Mouse (Mus musculus): ENCODE data around the gene Actn4. TPM values are rescaled to one million over a fixed set of nuclear protein-coding genes. Genes with fewer than 3 reads are reported as not detected.

The Actn4 gene
- polyA plus RNA-seq, 1 experiment: 105 TPM

DNA sequence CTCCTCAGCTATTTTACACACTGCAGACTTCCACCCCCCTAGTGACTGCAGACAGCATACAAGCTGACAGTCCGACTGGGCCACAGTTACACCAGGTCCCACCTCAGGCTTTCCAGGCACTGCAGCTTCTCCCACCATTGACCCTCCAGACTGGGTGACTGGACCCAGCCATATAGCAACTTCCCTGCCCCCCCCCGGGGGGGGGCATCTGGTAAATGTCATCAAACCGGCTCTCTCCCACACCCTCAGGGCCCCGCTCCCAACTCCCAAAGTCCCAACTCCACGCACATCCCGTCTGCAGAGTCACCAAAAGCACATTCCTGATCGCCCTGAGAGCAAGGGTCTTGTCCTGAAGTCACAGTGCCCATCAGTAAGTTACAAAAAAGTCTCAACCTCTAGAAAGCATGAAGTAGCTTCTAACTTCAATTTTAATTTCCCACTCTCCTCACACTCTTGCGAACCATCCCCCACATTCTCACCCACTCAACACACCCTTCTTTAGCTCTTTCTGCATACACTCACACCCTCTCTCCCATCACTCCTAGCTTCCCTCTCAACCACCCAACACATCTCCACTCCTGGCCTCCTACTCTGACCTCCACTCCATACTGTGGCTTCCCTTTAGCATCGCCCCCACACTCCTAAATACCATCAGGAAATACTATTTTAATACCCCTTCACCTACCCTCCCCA lies 1.6 kb downstream of the Actn4 start:
- H3K4me1 ChIP-seq (ENCODE audit: control insufficient read depth, insufficient read depth, low read length): peaks cover 40% of the 10 kb centered on the region
- H3K27ac ChIP-seq (ENCODE audit: insufficient read depth, low read depth, low read length): no peak overlapping the region
- peak overlapping the region; percentile 93 for H3K4me3 ChIP-seq (ENCODE audit: insufficient read depth, low read length)
- no peak for TF ChIP-seq CTCF (IDR thresholded peaks at IDR 0.05; ENCODE audit: low read depth, low read length)
- no peak for TF ChIP-seq POLR2A (IDR thresholded peaks at IDR 0.05; ENCODE audit: borderline replicate concordance, low read depth, low read length)

DNA sequence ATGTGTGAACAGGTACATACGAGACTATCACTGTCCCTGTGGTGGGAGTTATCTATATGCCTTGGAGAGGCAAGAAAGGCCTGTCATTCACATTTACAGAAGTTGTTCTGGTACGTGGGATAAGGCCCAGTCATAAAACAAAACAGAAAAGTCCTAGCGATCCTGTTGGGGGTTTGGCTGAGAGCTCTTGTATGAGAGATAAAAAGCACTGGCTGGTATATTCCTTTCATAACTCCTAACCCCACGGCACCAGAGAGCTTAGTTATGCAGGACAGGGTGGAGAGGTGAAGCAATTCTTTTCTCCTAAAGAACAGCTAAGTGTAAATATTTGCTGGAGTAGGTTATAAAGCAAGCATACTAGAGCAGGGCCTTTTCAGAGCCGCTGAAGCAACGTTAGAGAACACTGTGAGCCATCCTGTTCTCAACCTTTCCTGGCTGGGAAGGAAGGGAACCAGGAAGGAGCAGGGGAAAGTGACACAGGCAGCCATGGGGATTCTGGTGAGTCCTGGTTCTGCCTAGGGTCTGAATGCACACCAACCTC lies 2.6 kb downstream of the Actn4 start:
- peaks cover 48% of the 10 kb centered on the region for H3K4me1 ChIP-seq (ENCODE audit: control insufficient read depth, insufficient read depth, low read length)
- no peak for TF ChIP-seq POLR2A (IDR thresholded peaks at IDR 0.05; ENCODE audit: borderline replicate concordance, low read depth, low read length)
- TF ChIP-seq CTCF (IDR thresholded peaks at IDR 0.05; ENCODE audit: low read depth, low read length): no peak
- H3K27ac ChIP-seq (ENCODE audit: insufficient read depth, low read depth, low read length): no peak overlapping the region
- H3K4me3 ChIP-seq (ENCODE audit: insufficient read depth, low read length): peak overlapping the region; percentile 93; the same call in 1 of the 2 replicates

- TF ChIP-seq CTCF (IDR thresholded peaks at IDR 0.05; ENCODE audit: low read depth, low read length) (no peak), POLR2A (IDR thresholded peaks at IDR 0.05; ENCODE audit: borderline replicate concordance, low read depth, low read length) (no peak)
- peaks cover 54% of the 10 kb centered on the region for H3K4me1 ChIP-seq (ENCODE audit: control insufficient read depth, insufficient read depth, low read length)
- H3K4me3 ChIP-seq (ENCODE audit: insufficient read depth, low read length): no peak overlapping the region
- no peak overlapping the region for H3K27ac ChIP-seq (ENCODE audit: insufficient read depth, low read depth, low read length)
Measured at GRCm38 (mm10) chr7:28958770-28959169, 3.4 kb downstream of the Actn4 start.

DNA sequence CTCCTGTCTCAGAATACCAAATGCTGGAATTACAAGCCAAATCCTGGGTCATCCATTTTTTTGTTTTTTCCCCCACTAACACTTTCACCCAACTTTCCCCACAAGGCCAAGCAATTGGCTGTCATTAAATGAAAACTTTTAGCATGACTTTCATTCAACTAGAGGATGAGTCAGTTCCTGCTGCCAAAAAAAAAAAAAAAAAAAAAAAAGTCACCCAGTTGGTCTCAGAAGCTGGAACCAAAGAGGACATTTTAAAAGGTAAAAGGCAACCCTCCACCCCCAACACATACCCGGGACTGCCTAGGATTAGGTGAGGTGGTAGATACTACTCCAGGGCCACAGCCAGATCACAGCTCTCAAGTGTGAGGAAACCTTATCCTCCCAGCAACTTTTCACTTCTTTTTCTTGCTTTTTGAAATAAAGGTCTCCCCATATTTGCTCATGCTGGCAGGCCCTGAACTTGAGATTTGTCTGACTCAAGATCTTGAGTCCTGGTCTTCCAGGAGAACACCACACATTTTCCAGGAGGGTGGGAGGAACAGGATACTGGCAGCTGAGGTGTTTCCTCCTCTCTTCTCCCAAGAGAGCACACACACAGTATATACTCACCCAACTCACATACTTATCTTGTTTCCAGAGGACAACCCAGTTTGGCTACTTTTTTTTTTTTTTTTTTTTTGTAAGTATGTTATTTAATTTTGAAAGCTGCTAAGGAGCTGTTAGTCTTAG lies 4.0 kb downstream of the Actn4 start:
- TF ChIP-seq CTCF (IDR thresholded peaks at IDR 0.05; ENCODE audit: low read depth, low read length) (no peak), POLR2A (IDR thresholded peaks at IDR 0.05; ENCODE audit: borderline replicate concordance, low read depth, low read length) (no peak)
- Histone ChIP-seq H3K4me1 (ENCODE audit: control insufficient read depth, insufficient read depth, low read length) (peaks cover 60% of the 10 kb centered on the region), H3K27ac (ENCODE audit: insufficient read depth, low read depth, low read length) (peak overlapping the region; percentile 14), H3K4me3 (ENCODE audit: insufficient read depth, low read length) (no peak overlapping the region)

GRCm38 (mm10) chr7:28957286-28957685 lies 4.9 kb downstream of the Actn4 start:
- H3K4me1 ChIP-seq (ENCODE audit: control insufficient read depth, insufficient read depth, low read length): peaks cover 65% of the 10 kb centered on the region
- no peak overlapping the region for H3K27ac ChIP-seq (ENCODE audit: insufficient read depth, low read depth, low read length)
- no peak for TF ChIP-seq CTCF (IDR thresholded peaks at IDR 0.05; ENCODE audit: low read depth, low read length)
- TF ChIP-seq POLR2A (IDR thresholded peaks at IDR 0.05; ENCODE audit: borderline replicate concordance, low read depth, low read length): no peak
- H3K4me3 ChIP-seq (ENCODE audit: insufficient read depth, low read length): no peak overlapping the region

- peaks cover 75% of the 10 kb centered on the region for H3K4me1 ChIP-seq (ENCODE audit: control insufficient read depth, insufficient read depth, low read length)
- TF ChIP-seq POLR2A (IDR thresholded peaks at IDR 0.05; ENCODE audit: borderline replicate concordance, low read depth, low read length) (no peak), CTCF (IDR thresholded peaks at IDR 0.05; ENCODE audit: low read depth, low read length) (no peak)
- no peak overlapping the region for H3K27ac ChIP-seq (ENCODE audit: insufficient read depth, low read depth, low read length)
- no peak overlapping the region for H3K4me3 ChIP-seq (ENCODE audit: insufficient read depth, low read length)
Measured at GRCm38 (mm10) chr7:28956270-28956669, 5.9 kb downstream of the Actn4 start.

DNA sequence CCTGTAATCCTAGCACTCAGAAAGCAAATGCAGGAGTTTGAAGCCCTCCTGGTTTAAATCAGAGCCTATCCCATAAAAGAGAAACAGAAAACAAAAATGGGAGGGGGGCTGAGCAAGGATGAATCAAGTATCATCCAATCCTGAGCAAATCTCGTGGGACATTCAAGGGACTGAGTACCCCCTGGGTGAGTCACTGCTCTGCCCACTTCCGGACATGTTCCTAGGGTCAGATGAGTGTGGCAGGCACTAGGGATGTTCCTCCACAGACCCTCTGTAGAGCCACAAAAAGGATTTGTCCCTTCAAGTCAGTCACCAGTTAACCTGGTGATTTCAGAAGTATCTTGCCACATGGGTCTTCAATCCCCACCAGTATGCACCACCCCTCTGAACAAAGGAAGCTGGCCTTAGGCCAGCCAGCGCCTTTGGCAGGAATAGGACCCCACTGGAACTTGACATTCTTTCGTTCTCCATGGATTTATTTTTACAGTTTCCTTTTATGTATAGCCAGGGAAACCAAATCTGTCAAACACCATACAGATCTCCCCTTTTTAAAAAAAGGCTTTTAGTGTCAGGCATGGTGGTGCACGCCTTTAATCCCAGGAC lies 6.7 kb downstream of the Actn4 start:
- Histone ChIP-seq H3K4me3 (ENCODE audit: insufficient read depth, low read length) (no peak overlapping the region), H3K27ac (ENCODE audit: insufficient read depth, low read depth, low read length) (peak overlapping the region; percentile 39), H3K4me1 (ENCODE audit: control insufficient read depth, insufficient read depth, low read length) (peaks cover 78% of the 10 kb centered on the region)
- TF ChIP-seq CTCF (IDR thresholded peaks at IDR 0.05; ENCODE audit: low read depth, low read length): no peak
- TF ChIP-seq POLR2A (IDR thresholded peaks at IDR 0.05; ENCODE audit: borderline replicate concordance, low read depth, low read length): no peak

- peak overlapping the region; percentile 39 for H3K27ac ChIP-seq (ENCODE audit: insufficient read depth, low read depth, low read length)
- peaks cover 75% of the 10 kb centered on the region for H3K4me1 ChIP-seq (ENCODE audit: control insufficient read depth, insufficient read depth, low read length)
- no peak overlapping the region for H3K4me3 ChIP-seq (ENCODE audit: insufficient read depth, low read length)
- no peak for TF ChIP-seq POLR2A (IDR thresholded peaks at IDR 0.05; ENCODE audit: borderline replicate concordance, low read depth, low read length)
- no peak for TF ChIP-seq CTCF (IDR thresholded peaks at IDR 0.05; ENCODE audit: low read depth, low read length)
Measured at GRCm38 (mm10) chr7:28954773-28955172, 7.4 kb downstream of the Actn4 start.

- no peak overlapping the region for H3K27ac ChIP-seq (ENCODE audit: insufficient read depth, low read depth, low read length)
Measured at GRCm38 (mm10) chr7:28953476-28954376, 8.4 kb downstream of the Actn4 start.

More at GRCm38 (mm10) chr7:28953476-28954376, 8.4 kb downstream of the Actn4 start:
- Histone ChIP-seq H3K4me1 (ENCODE audit: control insufficient read depth, insufficient read depth, low read length) (peaks cover 70% of the 10 kb centered on the region), H3K4me3 (ENCODE audit: insufficient read depth, low read length) (no peak overlapping the region)
- TF ChIP-seq CTCF (IDR thresholded peaks at IDR 0.05; ENCODE audit: low read depth, low read length) (no peak), POLR2A (IDR thresholded peaks at IDR 0.05; ENCODE audit: borderline replicate concordance, low read depth, low read length) (no peak)
